Mouse (Mus musculus): ENCODE measurements around the gene Cryga. TPM values are rescaled to one million over a fixed set of nuclear protein-coding genes. Genes with fewer than 3 reads are reported as not detected.

Gene Cryga
- polyA plus RNA-seq, 1 experiment from 2014 or later = not detected

DNA sequence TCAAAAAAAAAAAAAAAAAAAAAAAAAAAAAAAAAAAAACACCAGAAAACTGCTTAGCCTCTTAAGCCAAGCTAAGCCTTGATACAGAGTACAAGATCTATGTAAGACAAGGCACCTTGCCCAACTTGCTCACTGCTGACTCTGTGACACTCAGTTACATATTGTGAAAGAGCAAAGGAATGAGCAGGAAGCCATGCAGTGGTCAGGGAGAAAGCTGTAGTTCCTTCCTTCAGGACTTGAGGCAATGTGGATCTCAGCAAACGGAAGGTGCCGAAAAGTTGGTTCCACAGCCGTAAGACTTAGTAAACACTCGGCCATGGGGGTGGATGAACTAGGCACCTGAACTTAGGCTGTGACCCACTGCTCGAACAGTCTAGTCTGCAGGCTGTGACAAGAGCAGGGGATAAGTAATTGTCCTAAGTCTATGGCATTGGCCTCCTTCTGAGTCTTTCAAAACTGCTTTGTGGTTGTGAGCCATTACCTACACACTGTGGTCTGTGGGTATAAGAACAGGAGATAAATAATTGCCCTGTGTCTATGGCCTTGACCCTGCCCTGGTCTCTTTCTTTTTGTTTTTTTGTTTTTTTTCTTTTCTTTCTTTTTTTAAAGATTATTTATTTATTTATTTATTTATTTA is 10.5 kb upstream of the Cryga start:
- peaks cover 5% of the 10 kb centered on the region for H3K4me1 ChIP-seq (ENCODE audit: insufficient read depth)
- DNase-seq (no peak), ATAC-seq (peak; percentile 71)
- H3K4me3 ChIP-seq (ENCODE audit: low read depth, low read length) = no peak overlapping the region
- WGBS (ENCODE audit: insufficient replicate concordance) = 62% methylated on average over 5 of the region's 5 CpGs
- no peaks in the 10 kb centered on the region for H3K36me3 ChIP-seq (replicated peaks; ENCODE audit: insufficient read depth, low read length)
- no peaks in the 10 kb centered on the region for H3K27me3 ChIP-seq (ENCODE audit: insufficient read depth, low read length)
- H3K9ac ChIP-seq (replicated peaks) = no peak overlapping the region
- no peak overlapping the region for H3K4me2 ChIP-seq (ENCODE audit: low read depth, low read length)
- TF ChIP-seq CTCF (IDR thresholded peaks at IDR 0.05; ENCODE audit: low read depth) = no peak
- TF ChIP-seq EP300 (IDR thresholded peaks at IDR 0.05; ENCODE audit: low read depth) = no peak
- no peaks in the 10 kb centered on the region for H3K9me3 ChIP-seq (ENCODE audit: low read length)
- H3K27ac ChIP-seq (ENCODE audit: low read depth) = peak overlapping the region; percentile 60

GRCm38 (mm10) chr1:65112807-65113196 is 9.6 kb upstream of the Cryga start:
- H3K27ac ChIP-seq (ENCODE audit: low read depth) = peak overlapping the region; percentile 72

GRCm38 (mm10) chr1:65112031-65112806 is 9.0 kb upstream of the Cryga start:
- Histone ChIP-seq H3K4me2 (ENCODE audit: low read depth, low read length) (peak overlapping the region; percentile 61), H3K9ac (replicated peaks) (0 out of 2 replicates have a peak overlapping the region, but pooled peaks have one; percentile 16), H3K4me1 (ENCODE audit: insufficient read depth) (peaks cover 2% of the 10 kb centered on the region; the same call in 1 of the 2 replicates), H3K36me3 (replicated peaks; ENCODE audit: insufficient read depth, low read length) (no peaks in the 10 kb centered on the region), H3K27ac (ENCODE audit: low read depth) (peak overlapping the region; percentile 72), H3K9me3 (ENCODE audit: low read length) (no peaks in the 10 kb centered on the region), H3K4me3 (ENCODE audit: low read depth, low read length) (peak overlapping the region; percentile 2; the same call in 1 of the 2 replicates), H3K27me3 (ENCODE audit: insufficient read depth, low read length) (no peaks in the 10 kb centered on the region)
- DNase-seq = peak; percentile 82
- TF ChIP-seq CTCF (IDR thresholded peaks at IDR 0.05; ENCODE audit: low read depth) (peak; percentile 91), EP300 (IDR thresholded peaks at IDR 0.05; ENCODE audit: low read depth) (no peak)
- peak; percentile 51 for ATAC-seq
- WGBS (ENCODE audit: insufficient replicate concordance) = 11% methylated on average over 8 of the region's 8 CpGs

More at GRCm38 (mm10) chr1:65112807-65113196, 9.6 kb upstream of the Cryga start:
- TF ChIP-seq CTCF (IDR thresholded peaks at IDR 0.05; ENCODE audit: low read depth) (no peak), EP300 (IDR thresholded peaks at IDR 0.05; ENCODE audit: low read depth) (no peak)
- WGBS (ENCODE audit: insufficient replicate concordance) = 30% methylated on average over 14 of the region's 14 CpGs
- Histone ChIP-seq H3K4me2 (ENCODE audit: low read depth, low read length) (peak overlapping the region; percentile 61), H3K27me3 (ENCODE audit: insufficient read depth, low read length) (no peaks in the 10 kb centered on the region), H3K36me3 (replicated peaks; ENCODE audit: insufficient read depth, low read length) (no peaks in the 10 kb centered on the region), H3K9ac (replicated peaks) (0 out of 2 replicates have a peak overlapping the region, but pooled peaks have one; percentile 16), H3K4me3 (ENCODE audit: low read depth, low read length) (peak overlapping the region; percentile 2; the same call in 1 of the 2 replicates), H3K9me3 (ENCODE audit: low read length) (no peaks in the 10 kb centered on the region), H3K4me1 (ENCODE audit: insufficient read depth) (peaks cover 2% of the 10 kb centered on the region; the same call in 1 of the 2 replicates)
- DNase-seq (peak; percentile 20), ATAC-seq (peak; percentile 69)

DNA sequence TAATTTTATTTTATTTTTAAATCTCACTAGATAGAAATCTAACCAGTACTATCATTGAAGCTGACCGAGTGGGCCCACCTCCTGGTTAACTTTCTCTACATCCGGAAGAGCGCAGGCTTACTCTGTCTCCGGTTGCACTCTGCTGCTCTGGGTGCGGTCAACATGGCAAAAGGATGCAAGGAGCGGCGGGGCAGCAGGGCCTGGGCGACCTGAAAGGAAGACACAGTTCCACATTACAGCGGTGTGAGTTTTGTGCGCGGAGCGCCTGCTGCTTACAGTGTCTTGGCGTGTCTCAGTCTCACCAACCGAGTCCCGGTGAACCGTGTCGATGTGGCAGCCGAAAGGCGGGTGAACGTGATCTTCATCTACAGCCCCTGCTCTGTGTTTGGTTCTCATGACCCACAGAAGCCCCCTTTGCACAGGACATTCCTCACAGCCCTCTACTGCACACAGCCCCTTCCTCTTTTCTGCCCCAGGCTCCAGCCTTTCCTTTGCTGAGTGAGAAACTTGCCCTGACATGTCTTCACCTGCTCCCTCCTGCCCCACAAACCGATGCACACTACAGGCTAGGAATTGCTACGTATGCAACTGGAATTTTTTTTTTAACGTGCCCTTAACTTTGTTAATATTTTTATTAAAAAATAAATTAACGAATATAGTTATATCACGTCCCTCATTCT is 6.7 kb upstream of the Cryga start:
- no peak for ATAC-seq
- Histone ChIP-seq H3K9ac (replicated peaks) (no peak overlapping the region), H3K4me1 (ENCODE audit: insufficient read depth) (peaks cover 2% of the 10 kb centered on the region; the same call in 1 of the 2 replicates), H3K27me3 (ENCODE audit: insufficient read depth, low read length) (no peaks in the 10 kb centered on the region), H3K4me3 (ENCODE audit: low read depth, low read length) (no peak overlapping the region), H3K36me3 (replicated peaks; ENCODE audit: insufficient read depth, low read length) (no peaks in the 10 kb centered on the region), H3K27ac (ENCODE audit: low read depth) (no peak overlapping the region), H3K4me2 (ENCODE audit: low read depth, low read length) (no peak overlapping the region), H3K9me3 (ENCODE audit: low read length) (no peaks in the 10 kb centered on the region)
- TF ChIP-seq CTCF (IDR thresholded peaks at IDR 0.05; ENCODE audit: low read depth) = no peak
- TF ChIP-seq EP300 (IDR thresholded peaks at IDR 0.05; ENCODE audit: low read depth) = no peak
- DNase-seq = no peak
- 78% methylated on average over 25 of the region's 25 CpGs for WGBS (ENCODE audit: insufficient replicate concordance)

DNA sequence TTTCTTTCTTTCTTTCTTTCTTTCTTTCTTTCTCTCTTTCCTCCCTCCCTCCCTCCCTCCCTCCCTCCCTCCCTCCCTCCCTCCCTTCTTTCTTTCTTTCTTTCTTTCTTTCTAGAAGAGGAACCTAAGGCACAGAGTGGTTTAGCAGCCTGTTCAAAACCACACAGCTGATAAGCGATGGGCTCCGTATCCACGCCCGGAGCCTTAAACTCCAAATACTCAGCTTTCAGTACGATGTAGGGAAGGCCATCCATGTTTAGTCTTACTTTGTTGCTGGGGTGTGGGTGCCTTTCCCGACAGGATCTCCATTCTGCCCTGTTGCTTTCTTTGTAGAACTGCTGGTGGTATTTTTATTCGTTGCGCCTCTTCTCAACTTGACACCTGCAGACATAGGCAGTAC is 6.0 kb upstream of the Cryga start:
- Histone ChIP-seq H3K4me1 (ENCODE audit: insufficient read depth) (peaks cover 2% of the 10 kb centered on the region; the same call in 1 of the 2 replicates), H3K27me3 (ENCODE audit: insufficient read depth, low read length) (no peaks in the 10 kb centered on the region), H3K36me3 (replicated peaks; ENCODE audit: insufficient read depth, low read length) (no peaks in the 10 kb centered on the region), H3K4me2 (ENCODE audit: low read depth, low read length) (no peak overlapping the region), H3K4me3 (ENCODE audit: low read depth, low read length) (no peak overlapping the region), H3K9ac (replicated peaks) (no peak overlapping the region), H3K9me3 (ENCODE audit: low read length) (no peaks in the 10 kb centered on the region), H3K27ac (ENCODE audit: low read depth) (no peak overlapping the region)
- ATAC-seq (no peak), DNase-seq (no peak)
- whole genome bisulfite sequencing (ENCODE audit: insufficient replicate concordance) = 70% methylated on average over 8 of the region's 8 CpGs
- TF ChIP-seq EP300 (IDR thresholded peaks at IDR 0.05; ENCODE audit: low read depth) = no peak
- no peak for TF ChIP-seq CTCF (IDR thresholded peaks at IDR 0.05; ENCODE audit: low read depth)
